Mouse (Mus musculus) spleen, adult 2 months (tissue): Measurements from ENCODE around the gene Ptx4.

Source experiments
- CTCF ChIP-seq: fragments of 200-500 bp; IDR thresholded peaks from 2 replicates; pipeline ENCODE4 v1.5.1; 2011; ENCODE audit warnings: mild to moderate bottlenecking, inconsistent platforms; ENCODE audit not compliant: insufficient read depth, insufficient read length, insufficient replicate concordance; ENCODE audit errors: extremely low read depth
- POLR2A ChIP-seq: fragments of 200-500 bp; IDR thresholded peaks from 2 replicates; pipeline ENCODE4 v1.6.1; 2011; ENCODE audit warnings: low read depth, low read length, inconsistent platforms

DNA sequence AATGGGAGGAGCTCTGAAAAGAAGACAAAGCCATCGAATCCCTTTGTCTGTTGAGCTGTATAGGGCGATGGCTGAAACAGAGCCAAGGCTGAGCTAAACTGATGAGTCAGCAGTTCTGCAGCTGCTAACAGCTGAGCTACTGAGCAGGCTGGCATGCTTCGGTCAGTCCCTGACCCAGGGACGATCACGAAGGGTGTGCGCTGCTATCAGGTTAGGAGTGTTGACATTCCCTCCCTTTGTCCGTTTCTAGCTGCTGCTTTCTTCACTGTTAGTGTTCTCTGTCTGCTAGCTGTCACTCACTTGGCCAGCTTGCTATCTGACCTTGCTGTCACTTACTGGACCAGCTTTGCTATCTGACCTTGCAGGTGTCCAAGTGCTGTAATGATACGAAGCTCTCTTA, 6.5 kb downstream of the Ptx4 start:
- no peak for TF ChIP-seq CTCF
- TF ChIP-seq POLR2A: no peak
